Mouse (Mus musculus) A20 (cell line): ENCODE data around the gene Sele.

Experiments
- DNase-seq: peaks from one replicate; pipeline ENCODE4 v3.0.0-alpha.2; 2011; ENCODE audit warnings: low read depth, low spot score

The Sele gene

DNA sequence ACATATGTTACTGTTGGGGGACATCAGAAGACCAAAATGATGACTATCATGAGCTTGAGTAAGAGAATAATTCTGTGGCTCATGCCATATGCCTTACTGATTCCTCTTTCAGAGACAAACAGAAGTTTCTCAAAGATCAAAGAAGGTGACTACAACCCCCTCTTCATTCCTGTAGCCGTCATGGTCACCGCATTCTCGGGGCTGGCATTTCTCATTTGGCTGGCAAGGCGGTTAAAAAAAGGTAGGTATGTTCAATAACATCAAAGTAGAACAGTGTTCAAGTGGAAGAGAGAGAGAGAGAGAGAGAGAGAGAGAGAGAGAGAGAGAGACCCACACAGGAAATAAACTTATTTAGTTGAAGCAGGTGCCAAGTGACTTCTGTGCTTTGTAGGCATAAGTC lies 24.0 kb downstream of the Sele start:
- DNase-seq, result no peak

DNA sequence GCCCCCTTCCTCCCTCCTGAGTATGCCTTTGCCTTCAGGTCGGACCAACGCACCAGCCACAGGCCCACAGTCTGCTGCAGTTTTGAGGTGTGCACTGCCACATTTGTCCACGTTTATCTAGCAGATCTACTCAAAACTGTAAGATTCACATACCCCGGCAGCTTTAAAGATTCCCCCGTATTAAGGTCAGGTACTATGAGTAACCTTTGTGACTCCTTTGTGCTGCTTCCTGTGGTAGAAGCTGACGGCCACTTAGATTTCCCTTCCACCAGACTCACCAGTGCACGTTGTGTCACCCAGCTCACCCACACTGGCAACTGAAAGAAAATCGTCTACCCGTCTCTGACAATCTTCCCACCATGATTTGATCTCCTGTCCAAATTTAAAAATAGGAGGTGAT lies 25.1 kb downstream of the Sele start:
- no peak for DNase-seq

DNA sequence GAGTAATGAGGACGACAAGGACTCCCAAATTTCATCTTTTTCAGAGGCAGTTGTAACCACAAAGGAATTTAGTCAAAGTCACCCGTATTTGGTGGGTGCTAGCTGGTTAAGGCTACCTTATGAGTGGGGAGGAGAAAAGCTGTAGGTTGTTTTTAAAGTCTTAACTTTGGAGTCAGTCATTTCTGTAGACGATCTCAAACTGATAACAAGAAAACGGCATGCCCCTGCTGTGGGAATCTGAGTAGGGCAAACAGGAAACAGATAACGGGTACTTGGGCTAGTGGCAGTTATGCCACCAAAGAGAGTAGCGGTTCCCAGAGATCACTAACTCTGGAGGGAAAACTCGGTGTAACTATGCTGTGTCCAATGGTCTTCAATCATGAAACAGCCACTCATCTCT lies 25.8 kb downstream of the Sele start:
- DNase-seq, result no peak

DNA sequence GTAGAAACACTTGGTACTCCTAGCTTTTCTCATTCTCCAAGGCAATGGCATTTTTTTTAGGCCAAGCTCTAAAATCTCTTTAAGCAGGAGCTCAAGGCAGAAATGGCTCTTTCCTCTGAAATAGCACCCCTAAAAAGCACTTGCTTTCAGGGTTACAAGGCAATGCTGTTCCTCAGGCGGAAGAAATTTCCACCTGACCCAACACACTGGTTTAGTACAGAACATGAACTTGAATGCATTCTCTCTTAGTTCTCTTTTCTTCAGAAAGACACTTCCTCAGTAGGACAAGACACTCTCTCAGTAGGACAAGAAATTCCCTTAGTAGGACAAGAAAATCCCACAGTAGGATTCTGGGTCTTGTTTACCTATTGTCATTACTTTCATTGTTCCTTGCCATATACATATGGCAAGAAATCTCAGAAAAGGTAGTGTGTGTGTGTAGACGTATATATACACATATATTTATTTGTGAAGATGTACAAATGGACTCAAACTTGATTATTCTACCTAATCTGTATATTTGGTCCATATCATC lies 26.6 kb downstream of the Sele start:
- no peak for DNase-seq

DNA sequence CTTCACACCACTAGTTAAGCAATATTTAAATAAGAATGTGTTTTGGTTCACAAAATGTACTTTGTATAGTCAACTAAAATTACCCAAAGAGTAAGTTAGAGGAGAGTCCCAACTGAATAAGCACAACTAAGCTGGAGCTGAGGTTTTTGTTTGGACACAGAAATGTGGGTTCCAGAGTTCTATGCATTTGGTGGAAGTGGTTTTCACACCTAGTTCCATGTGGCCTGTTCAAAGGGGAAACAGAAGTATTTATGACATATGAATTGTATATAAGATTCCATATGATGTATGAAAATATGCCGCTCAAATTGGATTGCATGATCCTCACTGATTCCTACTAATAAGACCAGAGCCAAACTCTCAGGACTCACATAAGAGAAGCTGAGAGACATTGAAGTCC lies 27.4 kb downstream of the Sele start:
- DNase-seq, result no peak

DNA sequence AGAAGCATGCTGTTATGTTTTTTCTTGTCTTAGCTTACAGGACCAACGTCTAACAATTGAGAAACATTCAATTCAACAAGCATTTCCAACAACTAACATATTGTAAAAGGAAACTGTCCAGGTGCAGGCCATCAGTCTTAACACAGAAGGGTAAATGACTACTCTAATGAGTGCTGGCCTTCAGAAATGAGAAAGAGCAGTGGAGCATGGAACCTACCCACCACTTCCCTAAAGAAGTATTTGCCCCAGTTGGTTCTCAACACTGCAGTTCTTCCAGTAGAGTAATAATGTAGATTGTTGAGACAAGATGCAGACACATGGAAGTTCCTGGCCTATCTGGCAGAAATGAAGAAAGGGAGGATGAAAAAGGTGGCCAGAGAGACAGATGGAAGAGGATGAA lies 28.4 kb downstream of the Sele start:
- peak; percentile 77 for DNase-seq

DNA sequence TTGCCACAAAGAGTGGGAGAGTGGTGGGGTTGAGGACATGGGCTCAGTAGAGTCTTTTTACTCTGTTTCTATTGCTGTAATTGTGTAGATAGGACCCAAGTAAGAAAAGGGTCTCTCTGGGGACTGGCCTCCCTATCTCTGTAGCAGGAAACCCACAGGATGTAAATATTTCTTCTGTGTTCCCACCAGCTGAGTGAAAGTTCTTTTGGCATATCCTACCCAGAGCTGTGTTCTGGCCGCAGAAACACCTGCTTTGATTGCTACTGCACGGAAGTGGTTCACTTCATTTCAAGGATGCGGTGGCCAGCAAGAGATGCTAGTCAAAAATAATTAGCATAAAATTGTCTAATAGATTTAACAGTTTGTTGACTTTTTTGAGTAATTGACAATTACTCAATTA lies 29.0 kb downstream of the Sele start:
- peak; percentile 62 for DNase-seq

DNA sequence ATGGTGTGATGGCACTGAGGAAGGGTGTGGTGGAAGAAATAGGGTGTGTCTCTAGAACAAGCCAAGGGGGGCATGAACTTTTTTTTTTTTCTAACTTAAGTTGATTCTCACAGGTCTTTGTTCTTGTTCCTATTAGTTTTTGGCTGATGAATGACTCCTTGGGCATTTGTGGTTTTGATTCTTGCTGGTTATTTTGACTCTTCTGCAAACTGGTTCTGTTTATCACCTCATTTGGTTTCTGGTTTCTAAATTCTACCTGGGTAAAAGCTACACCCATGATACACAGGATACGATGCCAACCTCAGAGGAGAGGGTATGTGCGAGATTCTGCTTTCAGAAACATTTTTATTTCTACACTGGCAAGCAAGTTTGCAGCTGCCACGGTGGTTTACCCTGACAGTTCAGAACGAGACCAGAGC lies 30.3 kb downstream of the Sele start:
- DNase-seq, result peak; percentile 80

DNA sequence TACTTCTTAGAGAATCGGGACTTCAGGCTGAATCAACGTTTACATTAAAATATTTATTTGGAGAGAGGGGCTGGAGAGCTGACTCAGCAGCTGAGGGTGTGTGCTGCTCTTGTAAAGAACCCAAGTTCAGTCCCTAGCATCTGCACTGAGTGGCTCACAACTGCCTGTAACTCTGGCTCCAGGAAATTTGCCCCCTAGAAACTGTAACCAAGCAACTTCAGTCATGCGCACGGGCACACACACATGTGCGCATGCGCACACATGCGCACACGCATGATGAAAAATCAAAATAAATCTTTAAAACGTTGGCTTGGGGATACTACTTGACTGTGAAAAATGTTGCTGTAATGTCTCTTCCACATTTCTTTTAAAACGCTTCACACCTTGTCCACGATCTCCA lies 31.1 kb downstream of the Sele start:
- peak; percentile 88 for DNase-seq

DNA sequence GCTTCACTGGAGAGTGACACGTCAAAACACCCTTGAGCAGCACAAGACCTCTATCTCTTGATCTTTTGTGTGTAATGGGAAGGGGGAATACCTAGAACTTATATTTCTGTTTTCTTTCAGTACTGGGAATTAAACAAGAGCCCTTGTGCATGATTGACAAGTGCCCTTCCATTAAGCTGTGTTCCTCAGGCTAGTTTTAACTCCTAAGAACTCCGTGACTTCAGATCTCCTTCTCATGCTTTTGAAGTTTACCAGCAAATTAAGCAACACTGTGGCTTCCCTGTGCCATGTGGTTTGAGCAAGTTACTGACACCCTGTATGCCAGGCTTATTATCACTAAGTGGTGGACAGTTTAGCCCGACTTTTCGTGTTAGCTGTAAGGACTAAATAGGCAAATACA lies 35.0 kb downstream of the Sele start:
- no peak for DNase-seq

DNA sequence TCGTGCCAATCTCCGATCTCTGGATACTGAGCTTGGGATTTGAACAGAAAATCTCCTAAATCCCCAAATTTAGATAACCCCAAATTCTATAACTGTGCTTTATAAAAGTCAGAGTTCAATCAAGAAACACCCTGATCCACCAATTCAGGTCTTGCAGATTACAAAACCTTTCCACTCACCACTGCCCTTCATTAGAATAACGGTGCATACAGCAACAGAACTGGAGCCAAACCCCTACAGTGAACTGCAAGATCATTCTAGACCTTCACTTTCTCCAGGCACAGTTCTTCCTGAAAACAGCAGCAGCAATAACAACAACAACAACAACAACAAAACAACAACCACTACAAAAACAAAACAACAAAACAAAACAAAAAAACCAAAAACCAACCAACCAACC lies 38.8 kb downstream of the Sele start:
- no peak for DNase-seq

DNA sequence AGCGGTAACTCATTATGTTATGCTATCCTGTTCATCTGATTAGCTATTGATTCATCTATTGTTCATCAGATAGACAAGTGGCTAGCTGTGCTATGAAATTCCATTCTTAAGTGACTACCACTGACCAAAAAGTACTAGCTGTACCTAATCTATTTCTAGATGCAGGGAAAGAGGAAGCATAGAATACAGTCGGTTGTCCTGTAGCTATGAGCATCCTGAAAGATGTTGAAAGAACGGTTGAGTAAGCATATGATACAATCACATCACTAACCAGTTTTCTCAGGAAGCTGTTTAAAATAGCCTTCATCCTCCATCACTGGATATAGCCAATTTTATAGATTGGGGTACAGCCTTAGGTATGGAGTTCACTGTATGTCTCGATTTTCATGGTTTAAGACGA lies 39.8 kb downstream of the Sele start:
- no peak for DNase-seq

DNA sequence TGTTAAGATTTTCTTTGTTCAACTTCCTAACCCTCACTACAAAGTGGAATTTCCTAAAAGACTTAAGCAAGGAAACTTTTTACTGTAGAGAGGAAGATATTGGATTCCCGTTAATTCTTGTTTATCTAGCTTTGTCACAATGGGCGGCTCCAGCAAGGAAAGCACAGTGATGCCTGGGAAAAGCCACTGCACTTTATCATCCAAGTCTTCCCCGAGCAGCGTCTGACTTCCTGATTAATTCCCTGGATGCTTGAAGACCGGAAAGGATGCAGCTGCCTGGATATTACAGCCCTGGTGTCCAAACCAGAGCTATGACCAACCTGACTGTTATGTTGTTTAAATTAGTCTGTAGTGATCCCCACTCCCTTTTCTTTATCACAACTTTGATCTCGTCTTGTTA lies 48.7 kb downstream of the Sele start:
- no peak for DNase-seq

DNA sequence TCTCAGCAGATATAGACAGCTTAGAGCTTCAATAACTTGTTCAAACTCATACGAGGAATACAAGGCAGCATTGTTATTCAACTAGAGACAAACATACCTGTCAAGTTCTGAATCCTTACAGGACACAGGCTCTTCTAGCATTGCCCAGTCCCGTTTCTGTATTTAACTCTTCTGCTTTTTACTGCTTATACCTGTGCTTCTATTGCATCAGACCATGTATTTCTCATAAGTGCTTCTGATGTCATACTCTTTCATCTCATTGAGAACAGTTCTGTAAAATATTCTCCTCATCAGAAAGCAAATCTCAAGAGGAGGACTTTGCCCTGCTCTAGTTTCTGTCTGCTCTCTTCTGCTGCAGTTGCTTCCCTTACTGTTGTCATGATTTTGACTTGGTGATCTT lies 49.9 kb downstream of the Sele start:
- DNase-seq, result no peak

DNA sequence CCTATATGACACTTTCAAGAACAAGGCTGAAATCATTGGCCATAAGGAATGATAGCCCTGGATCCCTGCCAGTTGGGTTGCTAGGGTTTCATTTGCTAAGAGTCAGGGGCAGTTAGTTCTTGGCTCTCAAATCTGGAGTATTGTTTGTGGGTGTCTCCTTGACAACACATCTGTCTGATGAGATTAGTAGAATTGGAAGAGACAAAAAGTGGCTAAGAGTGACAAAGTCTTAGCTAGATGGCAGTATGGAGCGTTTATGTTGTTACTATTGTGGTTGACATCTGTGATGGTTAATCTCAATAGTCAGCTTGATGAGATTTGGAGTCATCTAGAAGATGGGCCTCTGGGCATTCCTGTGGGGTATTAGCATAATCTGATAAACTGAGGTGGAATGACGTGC lies 50.3 kb downstream of the Sele start:
- no peak for DNase-seq
